Mouse (Mus musculus) lung, embryonic 15.5 days (tissue): ENCODE data around the gene Cmip. TPM values are rescaled to one million over a fixed set of nuclear protein-coding genes. Genes with fewer than 3 reads are reported as not detected.

Source experiments
- ATAC-seq: fragments of 200-750 bp; cut with Nextera tagmentation; 2 replicates; pipeline ENCODE4 v1.8.0; 2017; ENCODE audit warnings: moderate number of reproducible peaks, borderline replicate concordance; ENCODE audit not compliant: low FRiP score, low TSS enrichment; ENCODE audit errors: extremely low read depth
- H3K27ac ChIP-seq: fragments of 300-500 bp; sonication (generic); 2 replicates; pipeline ENCODE4 v1.5.1; 2015; ENCODE audit warnings: moderate library complexity, mild to moderate bottlenecking, inconsistent platforms
- H3K27me3 ChIP-seq: fragments of 300-500 bp; sonication (generic); 2 replicates; pipeline ENCODE4 v1.6.1; 2015; ENCODE audit warnings: inconsistent platforms
- H3K36me3 ChIP-seq: fragments of 300-500 bp; sonication (generic); 2 replicates; pipeline ENCODE4 v1.6.1; 2015; ENCODE audit warnings: inconsistent platforms
- H3K4me1 ChIP-seq: fragments of 300-500 bp; sonication (generic); 2 replicates; pipeline ENCODE4 v1.6.1; 2015; ENCODE audit warnings: inconsistent platforms
- H3K4me2 ChIP-seq: fragments of 300-500 bp; sonication (generic); 2 replicates; pipeline ENCODE4 v1.6.1; 2015; ENCODE audit warnings: inconsistent platforms, mild to moderate bottlenecking, moderate library complexity
- H3K4me3 ChIP-seq: fragments of 300-500 bp; sonication (generic); 2 replicates; pipeline ENCODE4 v1.5.1; 2015; ENCODE audit warnings: mild to moderate bottlenecking, inconsistent platforms
- H3K9ac ChIP-seq: fragments of 300-500 bp; sonication (generic); 2 replicates; pipeline ENCODE4 v1.6.1; 2015; ENCODE audit warnings: inconsistent platforms
- H3K9me3 ChIP-seq: fragments of 300-500 bp; sonication (generic); 2 replicates; pipeline ENCODE4 v1.6.1; 2016; ENCODE audit warnings: inconsistent platforms
- WGBS: fragments of 180-500 bp; shearing (Covaris S2); methylation state at CpG from one replicate; pipeline ENCODE4 v1.1.7; 2015; 5-methylcytosine and 5-hydroxymethylcytosine counted together
- polyA plus RNA-seq: library from polyadenylated mRNA; unstranded; fragments of >200 nt; fragmentation: Nextera tagmentation; extraction: Ambion mirVana; gene quantifications from 2 replicates; pipeline ENCODE4 v1.2.1, GENCODE M21; 2015

Gene Cmip
- polyA plus RNA-seq, 1 experiment from 2014 or later: 18.8 TPM

DNA sequence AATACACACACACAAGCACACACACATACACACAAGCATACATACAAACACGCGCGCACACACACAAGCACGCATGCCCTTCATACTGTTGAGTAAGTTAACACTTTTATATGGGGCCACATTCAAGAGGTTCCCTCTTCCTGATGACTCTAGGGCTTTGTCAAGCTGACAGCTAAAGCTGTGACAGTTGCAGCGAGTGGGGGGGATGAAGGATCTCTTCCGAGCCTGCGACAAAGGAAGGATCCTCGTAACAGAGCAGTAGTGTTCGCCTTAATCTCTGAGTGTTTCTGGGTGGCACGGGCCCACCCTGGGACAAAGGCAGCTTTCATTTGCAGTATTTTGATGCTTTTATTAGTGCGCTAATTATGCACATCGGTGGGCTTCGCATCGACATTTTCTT, 145.0 kb downstream of the Cmip start:
- no peak overlapping the region for H3K4me3 ChIP-seq
- 78% methylated on average over 14 of the region's 14 CpGs for WGBS
- H3K9ac ChIP-seq: no peak overlapping the region
- no peak for ATAC-seq
- H3K9me3 ChIP-seq: no peaks in the 10 kb centered on the region
- H3K27ac ChIP-seq: no peak overlapping the region
- H3K4me2 ChIP-seq: no peak overlapping the region
- H3K36me3 ChIP-seq: peaks cover 3% of the 10 kb centered on the region; the same call in 1 of the 2 replicates
- H3K4me1 ChIP-seq: peaks cover 16% of the 10 kb centered on the region
- no peaks in the 10 kb centered on the region for H3K27me3 ChIP-seq

GRCm38 (mm10) chr8:117402911-117403704, 146.2 kb downstream of the Cmip start:
- no peak for ATAC-seq
- 57% methylated on average over 9 of the region's 9 CpGs for WGBS
- Histone ChIP-seq H3K4me3 (no peak overlapping the region), H3K9me3 (no peaks in the 10 kb centered on the region), H3K36me3 (no peaks in the 10 kb centered on the region), H3K9ac (no peak overlapping the region), H3K4me1 (peaks cover 16% of the 10 kb centered on the region), H3K27me3 (no peaks in the 10 kb centered on the region), H3K4me2 (no peak overlapping the region), H3K27ac (no peak overlapping the region)

DNA sequence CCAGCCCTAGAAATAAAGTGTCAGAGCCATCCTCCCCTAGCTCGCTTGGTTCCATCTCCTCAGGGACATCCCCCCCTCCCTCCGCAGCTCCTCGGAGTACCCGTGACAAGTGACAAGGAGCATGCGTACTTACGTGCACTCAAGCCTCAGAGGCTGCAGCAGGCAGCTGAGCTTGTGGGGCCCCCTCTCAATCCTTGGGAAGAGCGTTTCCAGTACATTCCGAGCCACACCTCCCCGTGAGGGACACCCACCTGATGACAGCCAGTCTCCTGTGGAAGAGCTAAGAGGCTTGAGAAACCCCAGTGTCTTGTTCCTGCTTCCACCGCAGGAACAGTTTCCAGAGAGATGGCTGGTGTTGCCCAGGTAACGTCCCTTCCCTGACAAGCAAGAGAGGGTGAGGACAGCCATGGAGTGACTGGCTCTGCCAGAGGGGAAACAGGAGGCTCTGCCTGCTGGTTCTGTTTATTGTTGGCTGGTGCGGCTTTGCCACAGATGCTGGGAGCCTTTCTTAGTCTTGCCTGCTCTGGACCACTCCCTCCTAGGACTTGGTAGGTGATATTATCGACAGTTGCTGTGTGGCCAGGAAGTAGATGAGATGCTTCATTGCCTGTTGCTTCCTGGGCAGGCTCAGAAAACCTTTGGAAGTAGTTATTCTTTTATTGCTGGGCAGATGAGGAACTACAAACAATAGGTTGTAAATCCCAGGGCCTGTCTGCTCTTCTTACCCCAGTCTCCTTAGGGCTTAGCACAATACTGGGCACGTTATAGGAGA, 147.0 kb downstream of the Cmip start:
- H3K27ac ChIP-seq: no peak overlapping the region
- H3K4me2 ChIP-seq: no peak overlapping the region
- WGBS: 25% methylated on average over 14 of the region's 14 CpGs
- ATAC-seq: no peak
- H3K4me1 ChIP-seq: peaks cover 16% of the 10 kb centered on the region
- H3K9ac ChIP-seq: no peak overlapping the region
- H3K36me3 ChIP-seq: no peaks in the 10 kb centered on the region
- H3K27me3 ChIP-seq: no peaks in the 10 kb centered on the region
- H3K9me3 ChIP-seq: no peaks in the 10 kb centered on the region
- H3K4me3 ChIP-seq: no peak overlapping the region

DNA sequence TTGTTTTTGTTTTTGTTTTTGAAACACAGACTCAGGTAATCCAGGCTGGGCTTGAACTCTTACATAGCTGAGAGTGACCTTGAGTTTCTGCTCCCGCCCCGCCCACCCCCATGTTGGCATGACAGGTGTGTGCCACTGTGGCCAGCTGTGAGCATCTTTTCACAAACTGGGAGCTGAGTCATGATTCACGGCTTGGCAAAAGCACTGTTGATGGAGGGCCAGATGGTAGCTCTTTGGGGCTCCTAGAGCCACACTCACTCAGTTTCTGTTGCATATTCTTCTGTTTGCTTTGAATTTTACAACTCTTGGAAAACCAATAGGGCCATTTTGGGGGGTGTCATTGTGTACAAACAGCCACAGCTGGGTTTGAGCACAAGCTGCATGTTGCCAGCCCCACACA, 149.2 kb downstream of the Cmip start:
- ATAC-seq: no peak
- Histone ChIP-seq H3K27ac (no peak overlapping the region), H3K4me3 (no peak overlapping the region), H3K27me3 (no peaks in the 10 kb centered on the region), H3K9ac (no peak overlapping the region), H3K4me2 (no peak overlapping the region), H3K36me3 (no peaks in the 10 kb centered on the region), H3K9me3 (no peaks in the 10 kb centered on the region), H3K4me1 (peaks cover 27% of the 10 kb centered on the region)
- 90% methylated on average over 3 of the region's 3 CpGs for WGBS

DNA sequence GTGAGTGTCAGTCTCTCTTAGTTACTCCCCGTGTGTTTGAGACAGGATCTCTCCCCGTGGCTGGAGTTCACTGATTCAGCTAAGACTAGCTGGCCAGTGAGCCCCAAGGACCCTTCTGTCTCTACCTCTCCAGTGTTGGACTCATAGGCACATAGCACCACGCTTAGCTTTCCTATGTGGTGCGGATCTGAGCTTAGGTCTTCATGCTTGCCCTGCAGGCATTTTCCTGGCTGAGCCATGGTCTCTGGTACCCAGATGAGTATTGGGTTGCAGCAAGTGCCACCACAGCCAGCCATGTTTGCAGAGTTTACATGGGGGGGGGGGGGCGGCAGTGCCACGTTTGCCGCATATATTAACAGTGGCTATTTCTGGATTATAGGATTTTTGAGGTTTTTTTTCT, 151.8 kb downstream of the Cmip start:
- 81% methylated on average over 7 of the region's 7 CpGs for WGBS
- no peaks in the 10 kb centered on the region for H3K27me3 ChIP-seq
- no peak overlapping the region for H3K4me2 ChIP-seq
- ATAC-seq: no peak
- H3K4me1 ChIP-seq: peaks cover 17% of the 10 kb centered on the region
- no peak overlapping the region for H3K4me3 ChIP-seq
- H3K9ac ChIP-seq: no peak overlapping the region
- H3K9me3 ChIP-seq: no peaks in the 10 kb centered on the region
- no peak overlapping the region for H3K27ac ChIP-seq
- H3K36me3 ChIP-seq: no peaks in the 10 kb centered on the region

GRCm38 (mm10) chr8:117409056-117409455, 152.2 kb downstream of the Cmip start:
- Histone ChIP-seq H3K9ac (no peak overlapping the region), H3K4me1 (peaks cover 12% of the 10 kb centered on the region; the same call in 1 of the 2 replicates), H3K9me3 (no peaks in the 10 kb centered on the region), H3K27ac (no peak overlapping the region), H3K4me2 (no peak overlapping the region), H3K27me3 (no peaks in the 10 kb centered on the region), H3K4me3 (no peak overlapping the region), H3K36me3 (no peaks in the 10 kb centered on the region)
- ATAC-seq: no peak
- WGBS: 71% methylated on average over 7 of the region's 7 CpGs

- Histone ChIP-seq H3K9me3 (no peaks in the 10 kb centered on the region), H3K27me3 (no peaks in the 10 kb centered on the region), H3K4me1 (peaks cover 11% of the 10 kb centered on the region; the same call in 1 of the 2 replicates), H3K9ac (no peak overlapping the region), H3K4me2 (no peak overlapping the region), H3K4me3 (no peak overlapping the region), H3K36me3 (no peaks in the 10 kb centered on the region), H3K27ac (no peak overlapping the region)
- ATAC-seq: peak; percentile 70; the same call in 1 of the 2 replicates
- 46% methylated on average over 10 of the region's 10 CpGs for WGBS
Observed at GRCm38 (mm10) chr8:117410391-117410790, 153.5 kb downstream of the Cmip start.

- 50% methylated on average over 10 of the region's 10 CpGs for WGBS
- ATAC-seq: no peak
Observed at GRCm38 (mm10) chr8:117410901-117411300, 154.0 kb downstream of the Cmip start.

DNA sequence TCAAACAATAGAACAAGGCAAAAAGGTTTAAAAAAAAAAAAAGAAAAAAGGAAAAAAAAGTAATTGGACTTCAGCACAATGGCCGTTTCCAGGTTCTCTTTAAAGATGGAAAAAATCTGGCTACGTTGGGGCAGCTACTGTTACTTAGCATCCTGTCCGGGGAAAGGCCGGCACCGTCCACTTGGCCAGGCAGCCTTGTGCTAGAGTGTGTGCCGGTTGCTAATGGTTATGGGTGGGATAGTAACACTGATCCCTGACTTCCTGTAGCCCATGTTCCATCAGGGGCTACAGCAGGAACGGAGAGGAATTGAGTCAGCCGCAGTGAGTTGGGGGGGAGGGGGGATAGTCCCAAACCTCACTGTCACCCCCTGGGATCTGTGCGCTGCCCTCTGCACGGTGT, 155.4 kb downstream of the Cmip start:
- Histone ChIP-seq H3K4me3 (no peak overlapping the region), H3K4me1 (peaks cover 11% of the 10 kb centered on the region; the same call in 1 of the 2 replicates), H3K9me3 (no peaks in the 10 kb centered on the region), H3K27me3 (no peaks in the 10 kb centered on the region), H3K27ac (no peak overlapping the region), H3K4me2 (no peak overlapping the region), H3K36me3 (0 out of 2 replicates have a peak, but pooled peaks cover 6% of the 10 kb centered on the region), H3K9ac (no peak overlapping the region)
- 79% methylated on average over 10 of the region's 10 CpGs for WGBS
- ATAC-seq: no peak

More at GRCm38 (mm10) chr8:117410901-117411300, 154.0 kb downstream of the Cmip start:
- Histone ChIP-seq H3K9ac (no peak overlapping the region), H3K4me1 (peaks cover 11% of the 10 kb centered on the region; the same call in 1 of the 2 replicates), H3K4me3 (no peak overlapping the region), H3K27ac (no peak overlapping the region), H3K4me2 (no peak overlapping the region), H3K27me3 (no peaks in the 10 kb centered on the region), H3K9me3 (no peaks in the 10 kb centered on the region), H3K36me3 (no peaks in the 10 kb centered on the region)

DNA sequence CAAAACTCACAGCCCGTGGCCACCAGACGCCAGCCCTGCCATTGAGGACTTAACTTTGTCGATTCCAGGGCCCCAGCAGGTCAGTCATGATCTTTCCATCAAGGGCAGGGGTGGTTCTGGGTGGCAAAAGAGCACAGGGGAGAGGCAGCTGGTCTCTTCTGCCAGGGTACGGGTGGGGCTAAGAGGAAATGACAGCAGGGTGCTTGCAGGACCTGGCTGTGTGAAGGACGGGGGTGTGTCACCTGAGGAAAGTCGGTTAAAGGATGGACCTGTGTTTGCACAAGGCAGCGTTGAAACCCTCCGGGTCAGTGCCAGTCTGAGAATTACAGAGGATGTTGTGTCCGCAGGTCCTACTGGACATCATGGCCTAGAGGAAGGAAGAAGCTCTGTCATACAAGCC, 161.0 kb downstream of the Cmip start:
- Histone ChIP-seq H3K9ac (no peak overlapping the region), H3K9me3 (no peaks in the 10 kb centered on the region), H3K4me1 (no peaks in the 10 kb centered on the region), H3K36me3 (peaks cover 7% of the 10 kb centered on the region; the same call in 1 of the 2 replicates), H3K27ac (no peak overlapping the region), H3K27me3 (no peaks in the 10 kb centered on the region), H3K4me3 (no peak overlapping the region), H3K4me2 (no peak overlapping the region)
- 84% methylated on average over 9 of the region's 9 CpGs for WGBS
- ATAC-seq: no peak

- ATAC-seq: no peak
- H3K9ac ChIP-seq: no peak overlapping the region
- WGBS: 81% methylated on average over 17 of the region's 17 CpGs
- H3K4me1 ChIP-seq: no peaks in the 10 kb centered on the region
- H3K9me3 ChIP-seq: no peaks in the 10 kb centered on the region
- no peak overlapping the region for H3K4me3 ChIP-seq
- no peak overlapping the region for H3K27ac ChIP-seq
- H3K36me3 ChIP-seq: peaks cover 31% of the 10 kb centered on the region
- H3K27me3 ChIP-seq: no peaks in the 10 kb centered on the region
- H3K4me2 ChIP-seq: no peak overlapping the region
Observed at GRCm38 (mm10) chr8:117420841-117421534, 164.1 kb downstream of the Cmip start.
